Mouse (Mus musculus): ENCODE data around the gene Plcxd3. TPM values are rescaled to one million over a fixed set of nuclear protein-coding genes. Genes with fewer than 3 reads are reported as not detected.

Plcxd3 gene
- polyA plus RNA-seq, 1 experiment from 2014 or later = 37.8 TPM

DNA sequence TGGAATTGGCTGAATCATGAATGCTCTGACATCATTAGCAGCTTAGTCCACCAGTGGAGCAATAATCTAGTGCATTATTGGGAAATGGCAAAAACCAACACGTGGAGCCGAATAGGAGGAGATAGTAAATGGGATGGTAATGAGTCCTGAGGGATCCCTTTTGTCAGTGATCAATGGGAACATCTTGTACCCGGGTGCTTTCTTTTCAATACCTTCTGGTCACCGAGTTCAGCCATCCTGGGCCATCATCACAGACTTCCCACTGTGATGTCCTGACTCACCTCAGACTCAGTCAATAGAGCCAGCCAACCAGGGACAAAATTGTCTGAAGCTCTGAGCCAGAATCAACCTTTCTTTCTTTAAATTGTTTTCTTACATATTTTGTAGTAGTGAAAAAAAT lies 24.8 kb downstream of the Plcxd3 start:
- Histone ChIP-seq H3K27ac (replicated peaks) (no peak overlapping the region), H3K27me3 (no peaks in the 10 kb centered on the region), H3K4me1 (no peaks in the 10 kb centered on the region), H3K4me2 (replicated peaks) (no peak overlapping the region), H3K4me3 (no peak overlapping the region), H3K36me3 (no peaks in the 10 kb centered on the region), H3K9ac (replicated peaks) (no peak overlapping the region), H3K9me3 (no peaks in the 10 kb centered on the region)
- WGBS = 9% methylated on average over 4 of the region's 4 CpGs
- no peak for ATAC-seq (replicated peaks)

GRCm38 (mm10) chr15:4411333-4411732 lies 36.0 kb downstream of the Plcxd3 start:
- H3K27me3 ChIP-seq = no peaks in the 10 kb centered on the region
- H3K4me3 ChIP-seq = no peak overlapping the region
- no peak overlapping the region for H3K9ac ChIP-seq (replicated peaks)
- H3K4me2 ChIP-seq (replicated peaks) = no peak overlapping the region
- no peak overlapping the region for H3K27ac ChIP-seq (replicated peaks)
- no peaks in the 10 kb centered on the region for H3K4me1 ChIP-seq
- no peak for ATAC-seq (replicated peaks)
- H3K9me3 ChIP-seq = no peaks in the 10 kb centered on the region
- H3K36me3 ChIP-seq = no peaks in the 10 kb centered on the region
- WGBS = 32% methylated on average over 2 of the region's 2 CpGs

DNA sequence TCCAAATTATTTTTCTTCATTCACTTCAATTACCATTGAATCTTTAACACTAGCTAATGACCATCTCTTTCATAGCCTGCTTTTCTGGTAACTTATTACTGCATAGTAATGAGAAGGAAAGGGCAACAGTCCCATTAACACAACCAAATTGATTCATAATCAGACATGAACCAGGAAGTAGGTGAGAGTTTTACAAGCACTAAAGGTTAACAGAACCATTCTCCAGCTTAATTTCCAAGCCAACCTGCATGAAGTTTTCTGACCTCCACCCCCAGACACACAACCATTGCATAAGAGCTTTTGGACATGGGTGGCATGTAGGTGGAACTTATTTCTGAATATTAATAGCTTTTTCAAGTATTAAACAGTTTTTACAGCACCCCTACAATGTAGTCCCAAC lies 64.8 kb downstream of the Plcxd3 start:
- no peaks in the 10 kb centered on the region for H3K27me3 ChIP-seq
- no peaks in the 10 kb centered on the region for H3K4me1 ChIP-seq
- no peak overlapping the region for H3K4me3 ChIP-seq
- no peak for ATAC-seq (replicated peaks)
- H3K36me3 ChIP-seq = no peaks in the 10 kb centered on the region
- H3K9ac ChIP-seq (replicated peaks) = no peak overlapping the region
- no peak overlapping the region for H3K4me2 ChIP-seq (replicated peaks)
- no peaks in the 10 kb centered on the region for H3K9me3 ChIP-seq
- H3K27ac ChIP-seq (replicated peaks) = no peak overlapping the region

- Histone ChIP-seq H3K36me3 (no peaks in the 10 kb centered on the region), H3K4me3 (no peak overlapping the region), H3K4me1 (no peaks in the 10 kb centered on the region), H3K9ac (replicated peaks) (no peak overlapping the region), H3K27ac (replicated peaks) (no peak overlapping the region), H3K4me2 (replicated peaks) (no peak overlapping the region), H3K27me3 (no peaks in the 10 kb centered on the region), H3K9me3 (no peaks in the 10 kb centered on the region)
- ATAC-seq (replicated peaks) = no peak
- 84% methylated on average over 3 of the region's 3 CpGs for WGBS
These were observed 120.9 kb downstream of the Plcxd3 start for GRCm38 (mm10) chr15:4496182-4496581.

GRCm38 (mm10) chr15:4496984-4497383 lies 121.7 kb downstream of the Plcxd3 start:
- Histone ChIP-seq H3K36me3 (no peaks in the 10 kb centered on the region), H3K4me3 (no peak overlapping the region), H3K27ac (replicated peaks) (no peak overlapping the region), H3K9me3 (no peaks in the 10 kb centered on the region), H3K9ac (replicated peaks) (no peak overlapping the region), H3K4me1 (no peaks in the 10 kb centered on the region), H3K27me3 (no peaks in the 10 kb centered on the region), H3K4me2 (replicated peaks) (no peak overlapping the region)
- no peak for ATAC-seq (replicated peaks)
- 60% methylated on average over 2 of the region's 2 CpGs for WGBS

DNA sequence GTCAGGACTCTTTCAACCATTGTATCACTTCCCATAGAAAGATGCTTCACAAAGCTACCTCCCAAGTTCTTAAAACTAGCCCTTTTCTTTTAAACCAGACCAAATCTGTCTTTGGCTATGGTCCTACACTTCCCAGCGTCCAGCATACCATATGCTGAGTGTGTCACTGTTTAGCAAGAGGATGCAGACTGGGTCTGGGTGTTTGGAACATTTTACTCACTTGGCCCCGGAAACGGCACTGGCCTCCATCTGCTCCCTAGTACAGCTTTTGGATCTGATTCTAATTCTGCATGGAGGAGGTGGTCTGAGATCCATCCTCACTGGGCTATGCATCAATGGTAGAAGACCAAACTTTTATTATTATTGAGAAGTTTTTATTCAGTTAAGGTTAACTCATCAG lies 122.7 kb downstream of the Plcxd3 start:
- 77% methylated on average over 3 of the region's 3 CpGs for WGBS
- ATAC-seq (replicated peaks) = no peak
- H3K9me3 ChIP-seq = no peaks in the 10 kb centered on the region

DNA sequence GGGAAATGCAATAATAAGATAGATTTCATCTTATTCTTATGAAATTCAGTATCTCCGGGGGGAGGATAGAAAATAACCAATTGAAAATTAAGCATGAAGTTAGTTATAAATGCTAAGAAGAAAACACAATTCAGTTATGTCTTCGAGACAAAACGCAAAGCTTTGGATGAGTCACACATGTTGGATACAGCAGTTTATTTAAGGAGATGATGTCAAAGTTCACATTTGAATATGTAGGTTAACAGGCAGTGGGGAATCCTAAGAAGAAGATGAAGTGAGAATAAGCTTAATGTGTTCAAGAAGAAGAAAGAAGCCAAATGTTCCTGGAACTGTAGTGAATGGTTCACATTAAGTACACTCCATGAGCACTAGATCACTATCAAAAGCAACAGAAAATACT lies 128.1 kb downstream of the Plcxd3 start:
- 94% methylated on average over 3 of the region's 3 CpGs for WGBS
- Histone ChIP-seq H3K4me3 (no peak overlapping the region), H3K36me3 (no peaks in the 10 kb centered on the region)

More for the DNA sequence above, 122.7 kb downstream of the Plcxd3 start:
- Histone ChIP-seq H3K4me1 (no peaks in the 10 kb centered on the region), H3K27ac (replicated peaks) (no peak overlapping the region), H3K27me3 (no peaks in the 10 kb centered on the region), H3K36me3 (no peaks in the 10 kb centered on the region), H3K4me2 (replicated peaks) (no peak overlapping the region), H3K9ac (replicated peaks) (no peak overlapping the region), H3K4me3 (no peak overlapping the region)

GRCm38 (mm10) chr15:4503826-4504225 lies 128.5 kb downstream of the Plcxd3 start:
- H3K9me3 ChIP-seq = no peaks in the 10 kb centered on the region
- H3K4me3 ChIP-seq = no peak overlapping the region
- H3K4me1 ChIP-seq = no peaks in the 10 kb centered on the region
- H3K27me3 ChIP-seq = no peaks in the 10 kb centered on the region
- WGBS = 85% methylated on average over 4 of the region's 4 CpGs
- H3K4me2 ChIP-seq (replicated peaks) = no peak overlapping the region
- H3K36me3 ChIP-seq = no peaks in the 10 kb centered on the region
- no peak for ATAC-seq (replicated peaks)
- H3K27ac ChIP-seq (replicated peaks) = no peak overlapping the region
- H3K9ac ChIP-seq (replicated peaks) = no peak overlapping the region

More for the DNA sequence above, 128.1 kb downstream of the Plcxd3 start:
- Histone ChIP-seq H3K9me3 (no peaks in the 10 kb centered on the region), H3K4me2 (replicated peaks) (no peak overlapping the region), H3K27ac (replicated peaks) (no peak overlapping the region), H3K9ac (replicated peaks) (no peak overlapping the region), H3K27me3 (no peaks in the 10 kb centered on the region), H3K4me1 (no peaks in the 10 kb centered on the region)
- ATAC-seq (replicated peaks) = no peak

- no peaks in the 10 kb centered on the region for H3K9me3 ChIP-seq
- H3K9ac ChIP-seq (replicated peaks) = no peak overlapping the region
- no peaks in the 10 kb centered on the region for H3K36me3 ChIP-seq
- no peak overlapping the region for H3K4me3 ChIP-seq
- H3K4me2 ChIP-seq (replicated peaks) = no peak overlapping the region
- no peak for ATAC-seq (replicated peaks)
- no peaks in the 10 kb centered on the region for H3K27me3 ChIP-seq
- no peaks in the 10 kb centered on the region for H3K4me1 ChIP-seq
- 81% methylated on average over 1 of the region's 1 CpGs for WGBS
- no peak overlapping the region for H3K27ac ChIP-seq (replicated peaks)
These were observed 139.4 kb downstream of the Plcxd3 start for GRCm38 (mm10) chr15:4514724-4515123.

- WGBS = 66% methylated on average over 3 of the region's 3 CpGs
- no peak for ATAC-seq (replicated peaks)
- no peak overlapping the region for H3K9ac ChIP-seq (replicated peaks)
These were observed 149.3 kb downstream of the Plcxd3 start for GRCm38 (mm10) chr15:4524598-4524997.

GRCm38 (mm10) chr15:4533700-4534099 lies 158.4 kb downstream of the Plcxd3 start:
- ATAC-seq (replicated peaks) = no peak
- Histone ChIP-seq H3K36me3 (no peaks in the 10 kb centered on the region), H3K4me3 (no peak overlapping the region), H3K4me2 (replicated peaks) (no peak overlapping the region), H3K9ac (replicated peaks) (no peak overlapping the region), H3K4me1 (no peaks in the 10 kb centered on the region), H3K27ac (replicated peaks) (no peak overlapping the region), H3K27me3 (no peaks in the 10 kb centered on the region), H3K9me3 (no peaks in the 10 kb centered on the region)
- 98% methylated on average over 2 of the region's 2 CpGs for WGBS

More at GRCm38 (mm10) chr15:4524598-4524997, 149.3 kb downstream of the Plcxd3 start:
- H3K36me3 ChIP-seq = no peaks in the 10 kb centered on the region
- H3K27ac ChIP-seq (replicated peaks) = no peak overlapping the region
- no peaks in the 10 kb centered on the region for H3K4me1 ChIP-seq
- no peak overlapping the region for H3K4me3 ChIP-seq
- no peaks in the 10 kb centered on the region for H3K9me3 ChIP-seq
- H3K4me2 ChIP-seq (replicated peaks) = no peak overlapping the region
- H3K27me3 ChIP-seq = no peaks in the 10 kb centered on the region

- no peak overlapping the region for H3K4me2 ChIP-seq (replicated peaks)
- H3K27me3 ChIP-seq = no peaks in the 10 kb centered on the region
- WGBS = 65% methylated on average over 5 of the region's 5 CpGs
These were observed 183.8 kb downstream of the Plcxd3 start for GRCm38 (mm10) chr15:4559121-4559520.

GRCm38 (mm10) chr15:4561431-4561970 lies 186.2 kb downstream of the Plcxd3 start:
- no peak overlapping the region for H3K9ac ChIP-seq (replicated peaks)
- no peak overlapping the region for H3K27ac ChIP-seq (replicated peaks)
- no peak for ATAC-seq (replicated peaks)
- H3K27me3 ChIP-seq = no peaks in the 10 kb centered on the region
- H3K9me3 ChIP-seq = no peaks in the 10 kb centered on the region
- 59% methylated on average over 6 of the region's 6 CpGs for WGBS
- no peaks in the 10 kb centered on the region for H3K4me1 ChIP-seq
- no peaks in the 10 kb centered on the region for H3K36me3 ChIP-seq
- H3K4me3 ChIP-seq = no peak overlapping the region
- H3K4me2 ChIP-seq (replicated peaks) = no peak overlapping the region

More at GRCm38 (mm10) chr15:4559121-4559520, 183.8 kb downstream of the Plcxd3 start:
- Histone ChIP-seq H3K27ac (replicated peaks) (no peak overlapping the region), H3K36me3 (no peaks in the 10 kb centered on the region), H3K9ac (replicated peaks) (no peak overlapping the region), H3K4me3 (no peak overlapping the region), H3K9me3 (no peaks in the 10 kb centered on the region), H3K4me1 (no peaks in the 10 kb centered on the region)
- no peak for ATAC-seq (replicated peaks)

Data from forebrain, embryonic 15.5 days (tissue).